Mouse (Mus musculus): ENCODE data around the gene C130050O18Rik. TPM values are rescaled to one million over a fixed set of nuclear protein-coding genes. Genes with fewer than 3 reads are reported as not detected.

Gene C130050O18Rik
- polyA plus RNA-seq, 1 experiment = 0.12 TPM

DNA sequence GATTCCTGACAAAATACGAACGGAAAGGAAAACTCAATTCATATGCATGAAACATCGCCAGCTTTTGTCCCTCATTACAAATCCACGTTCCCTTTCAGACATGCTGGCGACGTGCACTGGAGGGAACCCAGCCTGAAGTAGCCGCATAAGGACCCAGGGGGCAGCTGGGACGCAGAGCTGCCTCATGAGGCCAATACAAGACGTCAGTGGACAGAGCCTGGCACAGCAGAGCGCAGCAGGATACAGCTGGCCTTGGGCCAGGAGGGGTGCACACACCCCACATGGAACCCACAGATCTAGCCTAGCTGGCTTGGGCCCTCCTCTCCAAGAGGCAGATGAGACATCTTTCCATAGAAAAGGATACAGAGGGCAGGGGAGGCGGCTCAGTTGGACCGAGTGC is 33.4 kb downstream of the C130050O18Rik start:
- TF ChIP-seq CTCF (IDR thresholded peaks at IDR 0.05; ENCODE audit: control insufficient read depth, insufficient read depth, insufficient replicate concordance, low read depth, low read length) = no peak
- no peak for TF ChIP-seq POLR2A (IDR thresholded peaks at IDR 0.05; ENCODE audit: control insufficient read depth, low read depth, low read length)
- H3K36me3 ChIP-seq (ENCODE audit: control insufficient read depth, insufficient read depth, low read length) = no peaks in the 10 kb centered on the region
- H3K4me3 ChIP-seq (ENCODE audit: control insufficient read depth, low read depth, low read length) = no peak overlapping the region
- H3K4me1 ChIP-seq (ENCODE audit: control insufficient read depth, insufficient read depth, low read length) = peaks cover 17% of the 10 kb centered on the region
- peak overlapping the region; percentile 77 for H3K27ac ChIP-seq (ENCODE audit: control insufficient read depth, insufficient read depth, low read depth, low read length)
- no peaks in the 10 kb centered on the region for H3K27me3 ChIP-seq (ENCODE audit: control insufficient read depth, insufficient read depth, low read length)

GRCm38 (mm10) chr5:139440451-139440850 is 35.4 kb downstream of the C130050O18Rik start:
- Histone ChIP-seq H3K27me3 (ENCODE audit: control insufficient read depth, insufficient read depth, low read length) (no peaks in the 10 kb centered on the region), H3K4me1 (ENCODE audit: control insufficient read depth, insufficient read depth, low read length) (peaks cover 8% of the 10 kb centered on the region), H3K36me3 (ENCODE audit: control insufficient read depth, insufficient read depth, low read length) (no peaks in the 10 kb centered on the region), H3K27ac (ENCODE audit: control insufficient read depth, insufficient read depth, low read depth, low read length) (no peak overlapping the region), H3K4me3 (ENCODE audit: control insufficient read depth, low read depth, low read length) (no peak overlapping the region)
- no peak for TF ChIP-seq POLR2A (IDR thresholded peaks at IDR 0.05; ENCODE audit: control insufficient read depth, low read depth, low read length)
- TF ChIP-seq CTCF (IDR thresholded peaks at IDR 0.05; ENCODE audit: control insufficient read depth, insufficient read depth, insufficient replicate concordance, low read depth, low read length) = no peak

DNA sequence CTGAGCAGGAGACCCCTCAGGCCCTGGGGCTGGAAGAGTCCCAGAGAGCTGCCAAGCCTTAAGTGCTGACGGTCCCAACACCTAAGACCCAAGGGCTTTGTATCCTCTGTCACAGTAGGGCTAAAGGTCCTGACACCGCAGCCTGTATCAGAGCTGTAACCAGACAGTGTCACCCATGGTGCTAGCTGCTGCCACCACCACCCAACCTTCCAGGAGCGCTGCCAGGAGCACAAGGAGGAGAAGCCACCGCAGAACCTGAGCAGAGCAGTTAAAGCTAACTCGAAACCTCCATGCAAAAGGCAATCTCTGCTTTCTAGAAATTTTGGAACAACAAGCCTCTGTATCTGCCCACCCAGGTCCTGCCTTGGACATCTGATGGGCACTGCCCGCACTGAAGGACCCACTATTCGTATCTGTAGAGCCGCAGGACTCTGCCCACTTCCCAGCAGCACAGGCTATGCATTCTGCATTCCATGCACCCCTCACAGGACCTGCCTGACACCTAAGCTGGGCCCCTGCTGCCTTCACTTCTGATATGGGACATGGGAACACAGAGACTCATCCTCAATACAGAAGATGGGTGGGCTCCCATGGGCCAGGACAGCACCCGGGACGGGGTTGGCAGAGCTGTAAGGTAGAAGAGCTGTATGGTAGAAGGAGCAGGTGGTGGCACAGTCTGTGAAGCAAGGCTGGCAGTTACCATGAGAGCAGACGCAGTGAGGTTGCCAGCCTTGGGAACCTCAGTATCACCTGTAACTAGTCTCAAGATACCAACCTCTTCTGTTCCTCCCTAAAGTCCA is 36.0 kb downstream of the C130050O18Rik start:
- H3K27me3 ChIP-seq (ENCODE audit: control insufficient read depth, insufficient read depth, low read length) = no peaks in the 10 kb centered on the region
- no peak overlapping the region for H3K27ac ChIP-seq (ENCODE audit: control insufficient read depth, insufficient read depth, low read depth, low read length)
- no peak overlapping the region for H3K4me3 ChIP-seq (ENCODE audit: control insufficient read depth, low read depth, low read length)
- TF ChIP-seq CTCF (IDR thresholded peaks at IDR 0.05; ENCODE audit: control insufficient read depth, insufficient read depth, insufficient replicate concordance, low read depth, low read length) (no peak), POLR2A (IDR thresholded peaks at IDR 0.05; ENCODE audit: control insufficient read depth, low read depth, low read length) (no peak)
- no peaks in the 10 kb centered on the region for H3K36me3 ChIP-seq (ENCODE audit: control insufficient read depth, insufficient read depth, low read length)
- peaks cover 12% of the 10 kb centered on the region for H3K4me1 ChIP-seq (ENCODE audit: control insufficient read depth, insufficient read depth, low read length)

DNA sequence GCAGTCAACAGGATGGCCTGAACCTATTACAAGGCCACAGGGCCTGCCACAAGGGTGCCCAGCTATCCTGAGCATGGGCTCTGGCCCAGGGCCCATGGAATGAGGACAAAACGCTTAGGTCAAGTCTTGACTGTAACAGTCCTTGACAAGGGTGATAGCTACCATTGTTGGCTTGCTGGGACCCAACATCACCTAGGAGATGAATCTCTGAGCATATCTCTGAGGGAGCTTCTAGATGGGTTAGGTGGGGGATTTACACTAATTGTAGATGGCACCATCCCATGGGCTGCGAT is 36.6 kb downstream of the C130050O18Rik start:
- no peak overlapping the region for H3K4me3 ChIP-seq (ENCODE audit: control insufficient read depth, low read depth, low read length)

DNA sequence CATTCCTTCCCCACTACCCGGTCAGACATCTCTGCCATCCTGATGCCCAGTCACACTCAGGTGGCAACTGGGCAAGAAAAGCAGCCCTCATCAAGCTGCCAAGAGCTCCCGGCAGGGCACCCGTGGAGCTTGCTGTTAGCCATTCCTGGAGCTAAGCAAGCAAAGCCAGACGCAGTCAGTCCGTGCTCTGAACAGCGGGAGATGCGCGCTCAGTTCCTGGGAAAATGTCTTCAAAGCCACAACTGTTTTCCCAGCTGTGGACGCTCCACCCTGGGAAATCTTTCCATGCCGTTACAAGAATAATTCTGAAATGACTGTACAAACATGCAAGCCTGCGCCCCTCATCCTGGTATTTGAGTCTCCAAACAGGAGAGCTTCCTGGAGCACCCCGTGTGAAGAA is 37.3 kb downstream of the C130050O18Rik start:
- Histone ChIP-seq H3K27me3 (ENCODE audit: control insufficient read depth, insufficient read depth, low read length) (no peaks in the 10 kb centered on the region), H3K36me3 (ENCODE audit: control insufficient read depth, insufficient read depth, low read length) (no peaks in the 10 kb centered on the region), H3K4me1 (ENCODE audit: control insufficient read depth, insufficient read depth, low read length) (peaks cover 12% of the 10 kb centered on the region), H3K27ac (ENCODE audit: control insufficient read depth, insufficient read depth, low read depth, low read length) (no peak overlapping the region), H3K4me3 (ENCODE audit: control insufficient read depth, low read depth, low read length) (no peak overlapping the region)
- TF ChIP-seq CTCF (IDR thresholded peaks at IDR 0.05; ENCODE audit: control insufficient read depth, insufficient read depth, insufficient replicate concordance, low read depth, low read length) (no peak), POLR2A (IDR thresholded peaks at IDR 0.05; ENCODE audit: control insufficient read depth, low read depth, low read length) (no peak)

More for the DNA sequence above, 36.6 kb downstream of the C130050O18Rik start:
- Histone ChIP-seq H3K27me3 (ENCODE audit: control insufficient read depth, insufficient read depth, low read length) (no peaks in the 10 kb centered on the region), H3K27ac (ENCODE audit: control insufficient read depth, insufficient read depth, low read depth, low read length) (no peak overlapping the region), H3K36me3 (ENCODE audit: control insufficient read depth, insufficient read depth, low read length) (no peaks in the 10 kb centered on the region), H3K4me1 (ENCODE audit: control insufficient read depth, insufficient read depth, low read length) (peaks cover 12% of the 10 kb centered on the region)
- TF ChIP-seq CTCF (IDR thresholded peaks at IDR 0.05; ENCODE audit: control insufficient read depth, insufficient read depth, insufficient replicate concordance, low read depth, low read length) (no peak), POLR2A (IDR thresholded peaks at IDR 0.05; ENCODE audit: control insufficient read depth, low read depth, low read length) (no peak)

- no peak for TF ChIP-seq POLR2A (IDR thresholded peaks at IDR 0.05; ENCODE audit: control insufficient read depth, low read depth, low read length)
- TF ChIP-seq CTCF (IDR thresholded peaks at IDR 0.05; ENCODE audit: control insufficient read depth, insufficient read depth, insufficient replicate concordance, low read depth, low read length) = no peak
- Histone ChIP-seq H3K36me3 (ENCODE audit: control insufficient read depth, insufficient read depth, low read length) (no peaks in the 10 kb centered on the region), H3K4me3 (ENCODE audit: control insufficient read depth, low read depth, low read length) (no peak overlapping the region), H3K27ac (ENCODE audit: control insufficient read depth, insufficient read depth, low read depth, low read length) (no peak overlapping the region), H3K4me1 (ENCODE audit: control insufficient read depth, insufficient read depth, low read length) (peaks cover 9% of the 10 kb centered on the region), H3K27me3 (ENCODE audit: control insufficient read depth, insufficient read depth, low read length) (no peaks in the 10 kb centered on the region)
Observed at GRCm38 (mm10) chr5:139442962-139443361, 37.9 kb downstream of the C130050O18Rik start.

GRCm38 (mm10) chr5:139445258-139445657 is 40.2 kb downstream of the C130050O18Rik start:
- Histone ChIP-seq H3K4me3 (ENCODE audit: control insufficient read depth, low read depth, low read length) (no peak overlapping the region), H3K27ac (ENCODE audit: control insufficient read depth, insufficient read depth, low read depth, low read length) (no peak overlapping the region), H3K4me1 (ENCODE audit: control insufficient read depth, insufficient read depth, low read length) (peaks cover 4% of the 10 kb centered on the region), H3K36me3 (ENCODE audit: control insufficient read depth, insufficient read depth, low read length) (no peaks in the 10 kb centered on the region), H3K27me3 (ENCODE audit: control insufficient read depth, insufficient read depth, low read length) (no peaks in the 10 kb centered on the region)
- no peak for TF ChIP-seq POLR2A (IDR thresholded peaks at IDR 0.05; ENCODE audit: control insufficient read depth, low read depth, low read length)
- peak; percentile 25; the same call in 1 of the 2 replicates for TF ChIP-seq CTCF (IDR thresholded peaks at IDR 0.05; ENCODE audit: control insufficient read depth, insufficient read depth, insufficient replicate concordance, low read depth, low read length)

Data from testis, adult 2 months (tissue).